ENCODE assay signal across 8 mouse cellular contexts in genomic region chr1:39935616-39936015, GRCm38 (mm10). TPM values are rescaled to one million over a fixed set of nuclear protein-coding genes. Genes with fewer than 3 reads are reported as not detected.
DNase-seq lines count a peak whose midpoint lies in the region; ATAC-seq lines count a peak whose summit lies in the region.

No protein-coding gene starts in this region.

- under 1% methylated on average over 9 of the region's 10 CpGs for WGBS in neural tube, embryonic 11.5 days
- 5% methylated on average over 10 of the region's 10 CpGs for WGBS in limb, embryonic 12.5 days
- WGBS in stomach, embryonic 15.5 days: 7% methylated on average over 8 of the region's 10 CpGs

- peak overlapping the region; percentile 39 for H3K4me2 ChIP-seq in neural tube, embryonic 11.5 days (ENCODE audit: low read depth)
- H3K4me2 ChIP-seq in limb, embryonic 12.5 days: peak overlapping the region; percentile 61
- peak overlapping the region; percentile 56 for H3K4me2 ChIP-seq in stomach, embryonic 15.5 days

- no peaks in the 10 kb centered on the region for H3K9me3 ChIP-seq in neural tube, embryonic 11.5 days (ENCODE audit: control insufficient read depth, low read length)
- H3K9me3 ChIP-seq in limb, embryonic 12.5 days: no peaks in the 10 kb centered on the region
- H3K9me3 ChIP-seq in stomach, embryonic 15.5 days: no peaks in the 10 kb centered on the region

- ATAC-seq in CD4-positive, CD25-positive, alpha-beta regulatory T cell, adult 4 months: no peak
- ATAC-seq in neural tube, embryonic 11.5 days (ENCODE audit: insufficient read depth, low FRiP score, low TSS enrichment): no peak
- no peak for ATAC-seq in limb, embryonic 12.5 days (ENCODE audit: insufficient number of reproducible peaks, insufficient read depth, low FRiP score, low TSS enrichment, low read depth)
- no peak for ATAC-seq in stomach, embryonic 15.5 days (ENCODE audit: insufficient read depth, low FRiP score, low read depth)

- peak; percentile 40 for DNase-seq in CD4-positive, CD25-positive, alpha-beta regulatory T cell, adult 2 months (ENCODE audit: low read depth, low spot score)
- DNase-seq in neural tube, embryonic 11.5 days (ENCODE audit: low spot score): no peak
- no peak for DNase-seq in neural tube, embryonic 10.5 days (ENCODE audit: extremely low spot score, low spot score)
- DNase-seq in layer of hippocampus, adult 9-11 months: no peak
- no peak for DNase-seq in T-cell, adult 2 months (ENCODE audit: low spot score)

- H3K36me3 ChIP-seq in neural tube, embryonic 11.5 days (ENCODE audit: control insufficient read depth, insufficient read depth, low read length): no peaks in the 10 kb centered on the region
- peaks cover 19% of the 10 kb centered on the region; the same call in 1 of the 2 replicates for H3K36me3 ChIP-seq in limb, embryonic 12.5 days
- H3K36me3 ChIP-seq in stomach, embryonic 15.5 days: no peaks in the 10 kb centered on the region

- H3K4me1 ChIP-seq in neural tube, embryonic 11.5 days (ENCODE audit: control insufficient read depth, insufficient read depth, low read length): peaks cover 38% of the 10 kb centered on the region
- peaks cover 94% of the 10 kb centered on the region for H3K4me1 ChIP-seq in limb, embryonic 12.5 days (replicated peaks)
- H3K4me1 ChIP-seq in stomach, embryonic 15.5 days: peaks cover 71% of the 10 kb centered on the region

- peak overlapping the region; percentile 15; the same call in 1 of the 2 replicates for H3K4me3 ChIP-seq in neural tube, embryonic 11.5 days (ENCODE audit: low read depth, low read length)
- peak overlapping the region; percentile 31 for H3K4me3 ChIP-seq in limb, embryonic 12.5 days (replicated peaks)
- H3K4me3 ChIP-seq in stomach, embryonic 15.5 days (replicated peaks): peak overlapping the region; percentile 38

- H3K9ac ChIP-seq in neural tube, embryonic 11.5 days (ENCODE audit: low read length): no peak overlapping the region
- 0 out of 2 replicates have a peak overlapping the region, but pooled peaks have one; percentile 23 for H3K9ac ChIP-seq in limb, embryonic 12.5 days (replicated peaks)
- no peak overlapping the region for H3K9ac ChIP-seq in stomach, embryonic 15.5 days

- H3K27ac ChIP-seq in neural tube, embryonic 11.5 days (ENCODE audit: low read depth, low read length): no peak overlapping the region
- no peak overlapping the region for H3K27ac ChIP-seq in limb, embryonic 12.5 days
- no peak overlapping the region for H3K27ac ChIP-seq in stomach, embryonic 15.5 days

- H3K27me3 ChIP-seq in neural tube, embryonic 11.5 days (ENCODE audit: control insufficient read depth, insufficient read depth, low read length): no peaks in the 10 kb centered on the region
- no peaks in the 10 kb centered on the region for H3K27me3 ChIP-seq in limb, embryonic 12.5 days
- H3K27me3 ChIP-seq in stomach, embryonic 15.5 days (replicated peaks): no peaks in the 10 kb centered on the region

RNA-seq across cellular contexts. Expression of gene Map4k4, which starts 34.9 kb away (rescaled TPM):
- 10 to 100 TPM; 29.5 to 30.3 TPM for polyA plus RNA-seq in CD4-positive, CD25-positive, alpha-beta regulatory T cell, adult 4 months (2017; shearing (Covaris generic))
- polyA plus RNA-seq in neural tube, embryonic 11.5 days (2014; fragmentation: Nextera tagmentation; extraction: Ambion mirVana): 39.4 and 41.0 TPM in 2 replicates
- 62.1 and 62.6 TPM in 2 replicates for polyA plus RNA-seq in limb, embryonic 12.5 days (2016; fragmentation: Nextera tagmentation; extraction: Ambion mirVana)
- polyA plus RNA-seq in stomach, embryonic 15.5 days (2015; fragmentation: Nextera tagmentation; extraction: Ambion mirVana): 30.7 and 31.9 TPM in 2 replicates
